Mouse (Mus musculus): ENCODE data around the gene Bik.

DNA sequence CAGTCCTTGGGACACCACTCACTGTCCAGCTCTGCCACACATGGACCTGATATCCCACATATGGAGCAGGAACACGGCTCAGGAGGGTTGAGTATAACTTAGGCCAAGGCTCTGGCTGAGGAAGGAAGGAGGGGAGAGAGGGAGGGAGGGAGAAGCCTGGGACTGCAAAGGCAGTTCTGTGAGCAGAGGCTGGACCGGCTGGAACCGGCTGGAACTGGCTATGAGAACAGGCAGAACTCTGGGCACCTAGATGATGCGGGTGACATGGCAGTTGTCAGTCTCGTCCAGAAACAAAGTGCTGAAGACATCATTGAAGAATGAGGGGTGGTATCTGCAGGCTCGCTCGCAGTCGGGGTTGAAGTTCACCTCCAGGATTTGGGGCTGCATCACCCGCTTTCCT is 50.0 kb downstream of the Bik start:
- TF ChIP-seq CTCF (IDR thresholded peaks at IDR 0.05; ENCODE audit: low read depth): no peak
- no peak for TF ChIP-seq EP300 (IDR thresholded peaks at IDR 0.05; ENCODE audit: low read depth)

Data from liver, postnatal 0 days (tissue).